In the genomic region with DNA sequence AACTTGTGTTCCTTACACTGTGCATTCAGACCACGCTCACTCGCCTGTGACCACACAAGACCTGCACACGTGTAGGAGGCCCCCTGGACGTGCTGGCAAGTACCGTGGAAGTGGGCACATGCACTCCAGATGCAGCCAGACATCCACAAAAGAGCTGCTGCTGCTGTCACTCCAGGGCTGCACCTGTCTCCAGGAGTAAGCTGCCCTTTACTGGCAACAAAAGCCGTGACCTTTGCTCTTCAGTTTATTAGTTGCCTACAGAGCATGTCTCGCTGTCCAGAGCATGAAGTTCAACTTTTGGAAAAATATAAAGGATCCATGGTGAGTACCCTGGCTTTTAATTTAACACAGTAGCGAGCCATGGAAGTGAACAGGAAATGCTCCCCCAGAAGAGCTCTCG, we compare ENCODE assay signal across 19 mouse cellular contexts.
"Had no signal": no experiment of that assay in that cellular context is flagged by ENCODE, and none has a peak within 500 bp of the region (broad histone marks: within the 10 kb centered on the region; RNA-seq: fewer than 3 reads in every experiment).

No protein-coding gene starts in this region.

- H3K27me3 ChIP-seq: intestine, embryonic 15.5 days; limb, embryonic 13.5 days; midbrain, embryonic 12.5 days; midbrain, embryonic 15.5 days; neural tube, embryonic 13.5 days; stomach, embryonic 15.5 days had no signal

- H3K27ac ChIP-seq: intestine, embryonic 15.5 days; layer of hippocampus, adult 2 months; limb, embryonic 10.5 days; limb, embryonic 13.5 days; liver, embryonic 14.5 days; macrophage; midbrain, embryonic 12.5 days; midbrain, embryonic 15.5 days; neural tube, embryonic 13.5 days; stomach, embryonic 15.5 days had no signal

- H3K9me3 ChIP-seq: intestine, embryonic 15.5 days; limb, embryonic 10.5 days; limb, embryonic 13.5 days; midbrain, embryonic 12.5 days; midbrain, embryonic 15.5 days; neural tube, embryonic 13.5 days; stomach, embryonic 15.5 days had no signal

- ATAC-seq: intestine, embryonic 15.5 days; liver, postnatal 0 days; lung, postnatal 0 days; midbrain, embryonic 15.5 days had no signal

- H3K9ac ChIP-seq: intestine, embryonic 15.5 days; limb, embryonic 13.5 days; liver, embryonic 14.5 days; liver, postnatal 0 days; lung, embryonic 14.5 days; midbrain, embryonic 12.5 days; midbrain, embryonic 15.5 days; neural tube, embryonic 13.5 days; stomach, embryonic 15.5 days had no signal

- DNase-seq: layer of hippocampus, adult 9-11 months; liver; liver, postnatal 0 days; lung, embryonic 14.5 days; retina, postnatal 1 day; right cerebral cortex, postnatal 25 days; spleen, adult 18-20 months; thymus, postnatal 25 days had no signal

- H3K4me1 ChIP-seq: stomach, embryonic 15.5 days had no signal

- H3K36me3 ChIP-seq: stomach, embryonic 15.5 days had no signal

- H3K4me2 ChIP-seq: intestine, embryonic 15.5 days; limb, embryonic 13.5 days; lung, embryonic 14.5 days; midbrain, embryonic 12.5 days; midbrain, embryonic 15.5 days; neural tube, embryonic 13.5 days; stomach, embryonic 15.5 days had no signal

- H3K4me3 ChIP-seq: intestine, embryonic 15.5 days; layer of hippocampus, adult 2 months; limb, embryonic 10.5 days; limb, embryonic 13.5 days; midbrain, embryonic 12.5 days; midbrain, embryonic 15.5 days; neural tube, embryonic 13.5 days; stomach, embryonic 15.5 days had no signal
